Mouse (Mus musculus) thymus, postnatal 36 days (tissue): ENCODE measurements around the gene Mad1l1.
A peak's percentile ranks its signal among the peaks of the same experiment; 100 is the strongest.

Experiments used
- DNase-seq, 2 experiments: peaks; one replicate each; pipeline ENCODE4 v3.0.0; 2022; ENCODE audit warnings: mixed read lengths in 2 of 2

Gene Mad1l1

DNA sequence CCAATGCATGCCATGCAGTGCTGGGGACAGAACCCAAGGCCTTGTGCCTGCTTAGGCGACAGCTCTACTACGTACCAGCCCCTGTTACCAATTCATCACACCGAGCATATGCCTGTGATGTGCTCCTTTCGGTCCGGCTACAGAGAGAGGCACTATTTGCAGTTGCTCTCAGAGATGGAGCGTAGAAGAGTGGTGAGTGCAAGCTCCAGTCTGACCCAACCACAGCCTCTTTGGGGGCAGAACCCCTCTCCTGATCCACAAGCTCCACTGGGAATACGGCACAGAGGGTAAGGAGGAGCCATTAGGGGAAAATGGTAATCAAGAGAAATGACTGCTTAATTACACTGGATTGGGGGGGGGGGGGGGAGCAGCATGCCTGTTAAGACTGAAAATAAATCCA lies 193.4 kb downstream of the Mad1l1 start:
- DNase-seq = no peak

DNA sequence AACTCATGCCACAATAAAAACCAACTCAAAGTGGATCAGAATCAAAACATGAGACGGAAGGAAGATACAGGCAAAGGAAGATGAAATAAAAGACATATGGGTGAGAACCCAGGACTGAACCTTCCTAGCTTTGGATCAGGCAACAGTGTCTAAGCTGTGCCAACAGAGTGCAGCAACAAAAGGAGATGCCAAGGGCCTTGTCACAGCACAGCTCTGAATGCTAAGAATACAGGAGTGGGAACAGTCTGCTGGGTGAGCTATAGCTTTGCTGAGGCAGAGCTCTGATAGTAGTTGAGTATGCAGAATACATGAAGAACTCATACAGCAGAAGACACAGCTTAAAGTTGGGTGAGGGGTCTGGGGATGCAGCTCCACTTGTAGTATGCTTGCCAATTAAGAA lies 196.7 kb downstream of the Mad1l1 start:
- no peak for DNase-seq

DNA sequence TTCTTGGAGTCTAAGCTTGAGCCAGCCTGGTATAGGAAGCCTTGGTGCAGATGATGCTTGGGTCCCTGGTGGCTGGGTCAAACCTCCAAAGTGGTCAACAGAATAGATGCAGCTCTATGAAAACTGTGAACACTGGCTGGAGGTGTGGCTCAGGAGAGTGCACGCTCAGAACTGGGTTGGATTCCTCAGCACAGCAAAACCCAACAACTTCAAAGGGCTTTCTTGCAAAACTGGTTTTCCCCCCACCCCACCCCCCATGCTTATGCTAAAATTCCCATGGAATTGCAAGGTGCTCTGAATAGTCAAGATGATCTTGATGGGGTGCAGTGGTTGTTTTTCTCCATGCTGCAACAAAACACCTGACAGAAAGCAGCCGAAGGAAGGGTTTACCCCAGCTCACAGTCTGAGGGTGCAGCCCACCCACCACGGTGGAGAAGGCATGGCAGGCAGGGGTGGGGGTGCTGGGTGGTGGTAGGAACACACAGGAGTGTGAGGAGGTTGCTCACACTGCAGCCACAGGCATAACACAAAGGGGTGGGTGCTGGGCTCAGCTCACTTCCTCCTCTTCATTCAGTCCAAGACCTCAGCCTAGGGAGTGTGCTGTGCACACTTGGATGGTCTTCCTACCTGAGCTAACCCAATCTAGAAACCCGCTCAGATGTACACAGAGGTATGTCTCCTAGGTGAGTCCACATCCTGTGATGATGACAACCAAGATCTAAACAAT lies 197.5 kb downstream of the Mad1l1 start:
- no peak for DNase-seq

DNA sequence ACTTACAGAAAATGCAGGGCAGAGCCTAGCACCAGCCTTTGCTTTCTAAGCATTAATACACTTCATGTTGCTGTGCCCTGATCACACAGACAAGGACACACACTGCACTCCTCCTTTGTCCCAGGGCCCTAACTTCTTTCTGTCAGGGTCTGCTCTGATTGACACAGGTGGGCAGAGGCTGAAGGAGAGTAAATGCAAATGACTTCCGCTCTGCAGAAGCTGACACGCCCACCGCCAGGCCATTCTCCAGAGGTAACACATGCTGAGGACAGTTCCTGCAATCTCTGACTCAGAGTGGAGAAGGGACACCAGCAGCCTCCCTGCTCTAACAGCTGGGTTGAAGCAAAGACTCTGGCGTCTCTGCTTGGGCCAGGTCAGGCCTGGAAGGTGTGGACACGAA lies 198.2 kb downstream of the Mad1l1 start:
- DNase-seq = no peak

DNA sequence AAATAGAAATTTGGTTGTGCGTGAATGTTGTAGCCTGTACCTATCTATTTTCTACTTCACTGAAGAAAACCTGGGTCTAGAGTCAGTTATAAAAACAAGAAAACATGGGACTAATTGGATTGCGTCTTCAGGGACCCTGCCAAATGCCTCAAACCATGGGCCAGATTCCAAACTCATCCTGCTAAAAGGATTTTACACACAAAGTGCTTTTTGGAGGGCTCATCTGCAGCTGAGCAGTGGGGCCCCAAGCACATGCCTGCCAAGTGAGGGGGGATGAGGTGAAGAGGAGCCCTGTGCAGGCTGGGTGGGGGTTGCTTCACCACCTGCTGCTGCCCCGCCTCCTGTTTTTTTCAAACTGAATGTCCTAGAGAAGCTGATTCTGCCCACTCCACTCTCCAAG lies 199.4 kb downstream of the Mad1l1 start:
- peak in 1 of 2 experiments; percentile 37 for DNase-seq

DNA sequence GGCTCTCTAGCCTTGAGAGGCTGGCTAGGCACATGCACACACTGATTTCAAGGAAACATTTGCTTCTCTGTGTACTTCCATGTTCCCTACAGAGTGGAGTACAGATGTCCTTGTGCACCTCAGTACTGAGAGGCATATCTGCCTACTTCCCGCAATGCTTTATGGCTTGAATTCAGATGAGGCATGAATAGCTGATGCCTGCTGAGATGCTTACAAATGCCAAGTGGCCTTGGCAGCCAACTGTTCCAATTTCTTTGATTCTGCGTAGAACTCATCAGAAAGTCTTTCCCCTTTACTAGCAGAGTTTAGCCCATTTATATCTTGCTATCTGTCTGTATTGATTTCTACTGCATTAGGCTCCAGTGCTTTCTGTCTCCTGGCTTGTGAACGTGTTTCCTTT lies 202.4 kb downstream of the Mad1l1 start:
- DNase-seq = no peak

DNA sequence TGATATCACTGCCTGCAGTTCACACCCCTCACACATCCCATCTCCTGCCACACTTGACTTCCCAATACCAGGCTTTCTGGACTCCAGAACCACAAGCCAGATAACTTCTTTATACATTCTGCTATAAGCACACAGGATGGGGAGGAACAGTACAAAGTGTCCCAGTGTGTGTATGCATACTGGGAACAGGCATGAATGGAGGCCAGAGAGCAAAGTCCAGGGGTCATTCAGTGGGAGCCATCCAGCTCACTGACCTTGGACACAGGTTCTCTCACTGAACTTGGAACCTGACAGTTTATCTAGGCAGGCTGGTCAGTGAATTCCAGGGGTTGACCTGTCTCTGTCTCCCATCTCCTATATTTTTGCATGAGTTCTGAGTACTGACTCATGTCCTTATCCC lies 203.4 kb downstream of the Mad1l1 start:
- DNase-seq = no peak

DNA sequence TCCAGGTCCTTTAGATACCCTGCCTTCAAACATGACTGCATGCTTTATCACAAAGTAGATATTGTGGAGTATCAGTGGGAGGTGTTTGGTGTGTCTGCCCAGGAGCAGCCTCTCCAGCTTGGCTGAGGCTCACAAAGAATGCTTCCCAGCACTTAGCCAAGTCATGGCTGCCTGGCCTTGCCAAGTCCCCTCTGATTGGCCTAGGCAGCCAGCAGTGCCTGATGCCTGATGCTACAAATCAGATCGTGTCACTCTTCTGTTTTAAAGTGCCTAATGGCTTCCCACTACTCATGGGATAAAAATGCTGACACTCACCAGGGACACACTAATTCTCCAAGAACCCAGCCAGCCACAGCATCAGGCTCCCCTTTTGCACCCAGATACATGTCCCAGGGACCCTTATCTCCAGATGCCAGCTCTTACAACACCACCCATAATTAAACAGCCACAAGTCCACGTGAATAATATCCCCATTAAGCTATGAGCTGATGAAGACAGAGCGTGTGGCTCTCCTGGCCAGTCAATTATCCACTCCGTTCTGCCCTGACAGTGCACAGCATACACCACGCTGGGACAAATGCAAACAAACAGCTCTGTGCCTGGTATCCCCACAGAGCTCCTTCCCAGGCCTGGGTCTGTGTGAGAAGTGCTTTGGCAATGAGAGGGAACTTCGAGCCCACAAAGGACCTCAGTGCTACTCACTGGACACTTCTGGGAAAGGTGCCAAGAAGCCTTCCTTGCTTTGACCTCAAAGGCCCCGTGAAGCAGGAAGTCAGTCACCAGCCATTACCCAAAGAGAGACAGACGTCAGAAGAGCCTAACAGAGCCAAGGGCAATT lies 205.7 kb downstream of the Mad1l1 start:
- DNase-seq = no peak

DNA sequence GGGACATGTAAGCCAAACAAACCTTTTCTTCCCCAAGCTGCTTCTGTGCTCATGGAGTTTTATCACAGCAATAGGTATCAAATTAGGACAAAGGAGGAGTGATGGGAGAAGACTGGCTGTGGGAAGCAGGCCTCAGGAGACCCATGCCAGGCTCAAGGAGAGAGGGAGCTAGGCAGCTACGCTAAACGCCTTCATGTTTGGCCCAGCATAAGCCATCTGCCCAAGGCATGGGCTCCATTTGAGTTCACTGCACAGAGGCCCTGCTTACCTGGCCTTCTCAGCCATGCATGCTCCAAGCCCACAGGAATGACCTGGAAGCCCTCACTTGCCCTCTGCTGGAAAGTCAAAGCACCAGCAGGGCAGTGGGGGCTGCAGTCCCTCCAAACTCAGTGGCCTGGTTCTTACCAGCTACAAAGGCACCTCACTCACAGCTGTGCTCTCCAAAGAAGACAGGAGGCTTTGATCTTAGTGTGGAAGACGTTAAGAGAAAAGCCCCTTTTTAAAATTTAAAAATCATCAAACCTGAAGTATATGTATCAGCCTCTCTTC lies 206.8 kb downstream of the Mad1l1 start:
- peak; percentile 17 to 53 for DNase-seq

DNA sequence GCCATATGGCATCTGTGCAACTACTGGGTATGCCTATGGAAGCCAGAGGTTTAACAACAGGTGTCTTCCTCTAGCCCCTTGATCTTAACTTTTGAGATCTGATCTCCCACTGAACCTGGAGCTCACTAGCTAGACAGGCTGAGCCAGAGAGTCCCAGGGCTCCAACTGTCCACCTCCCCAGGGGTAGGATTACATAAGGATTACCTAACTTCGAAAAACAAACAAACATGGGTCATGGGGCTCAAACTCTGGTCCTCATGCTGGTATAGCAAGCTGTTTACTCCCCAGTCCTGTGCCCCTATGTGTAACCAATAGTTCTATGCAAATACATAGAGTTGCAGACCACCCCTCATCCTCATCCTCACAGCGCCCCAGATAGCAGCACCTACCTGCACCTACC lies 208.1 kb downstream of the Mad1l1 start:
- DNase-seq = no peak

DNA sequence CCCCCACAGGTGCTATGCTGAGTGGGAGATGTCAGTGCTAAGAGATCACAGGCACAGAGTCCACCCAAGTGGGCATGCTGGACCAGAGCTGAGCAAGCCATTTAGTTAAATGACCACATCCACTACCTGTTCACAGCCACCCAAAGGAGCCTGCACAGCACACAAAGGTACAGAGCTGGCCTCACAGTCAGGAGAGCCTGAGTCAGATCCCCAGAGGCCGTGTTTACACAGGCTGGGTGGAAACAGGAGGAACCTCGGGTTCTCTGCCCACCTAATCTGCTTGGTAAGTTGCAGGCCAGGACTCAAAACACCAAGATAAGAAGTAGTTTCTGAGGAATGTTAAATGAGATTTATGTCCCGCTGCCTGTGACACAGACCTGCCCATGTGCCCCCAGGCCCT lies 211.3 kb downstream of the Mad1l1 start:
- DNase-seq = no peak

DNA sequence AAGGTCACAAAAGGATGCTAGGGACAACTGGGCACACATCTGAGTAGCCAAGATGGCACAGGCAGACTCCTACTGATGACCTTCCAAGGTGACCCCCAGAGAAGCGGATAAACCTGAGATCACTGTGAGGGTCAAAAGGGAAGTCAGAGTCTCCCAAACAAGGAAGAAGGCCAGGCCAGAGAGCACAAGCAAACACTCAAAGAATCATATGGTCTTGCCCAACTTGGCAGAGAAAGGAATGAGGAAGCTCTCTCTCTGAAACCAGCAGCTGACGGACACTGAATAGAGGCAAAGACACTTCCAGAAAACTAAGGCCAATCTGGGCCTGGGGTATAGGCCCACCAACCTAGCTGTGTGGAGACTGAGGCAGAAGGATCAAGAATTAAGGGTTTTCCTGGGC lies 213.4 kb downstream of the Mad1l1 start:
- DNase-seq = no peak

DNA sequence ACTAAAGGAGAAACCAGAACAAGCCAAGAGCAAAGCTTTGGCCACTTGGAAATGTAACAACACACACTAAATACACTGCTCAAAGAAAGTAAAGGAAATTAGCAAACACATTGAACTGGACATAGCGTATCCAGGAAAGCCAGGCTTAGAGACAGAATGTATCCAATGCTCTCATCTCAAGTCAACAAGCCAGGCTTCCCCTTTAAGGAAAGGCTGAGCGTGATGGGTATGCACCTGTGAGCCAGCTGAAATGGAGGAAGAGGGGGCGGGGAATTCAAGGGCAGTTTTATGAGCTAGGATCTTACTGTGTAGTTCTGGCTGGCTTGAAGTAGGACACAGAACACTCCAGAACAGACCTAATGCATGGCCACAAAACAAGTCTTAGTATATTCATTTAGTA lies 215.3 kb downstream of the Mad1l1 start:
- DNase-seq = no peak

DNA sequence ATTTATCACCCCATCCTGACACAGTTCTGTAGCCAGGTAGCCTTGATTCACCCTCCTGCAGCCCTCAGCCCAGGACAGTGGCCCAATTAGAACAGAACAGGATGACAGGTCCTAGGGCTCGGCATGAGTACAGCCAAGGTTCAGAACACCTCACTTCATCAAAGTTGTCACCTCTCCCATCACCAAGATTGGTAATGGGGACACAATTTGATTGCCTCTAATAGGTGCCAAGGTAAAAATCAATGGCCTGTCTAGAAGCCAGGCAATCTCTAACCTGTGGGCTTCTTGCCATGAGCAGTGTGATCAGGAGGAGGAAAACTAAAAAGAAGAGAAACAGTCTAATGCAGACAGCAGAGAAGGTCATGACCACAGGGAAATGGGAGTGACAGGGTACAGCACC lies 216.5 kb downstream of the Mad1l1 start:
- no peak for DNase-seq

DNA sequence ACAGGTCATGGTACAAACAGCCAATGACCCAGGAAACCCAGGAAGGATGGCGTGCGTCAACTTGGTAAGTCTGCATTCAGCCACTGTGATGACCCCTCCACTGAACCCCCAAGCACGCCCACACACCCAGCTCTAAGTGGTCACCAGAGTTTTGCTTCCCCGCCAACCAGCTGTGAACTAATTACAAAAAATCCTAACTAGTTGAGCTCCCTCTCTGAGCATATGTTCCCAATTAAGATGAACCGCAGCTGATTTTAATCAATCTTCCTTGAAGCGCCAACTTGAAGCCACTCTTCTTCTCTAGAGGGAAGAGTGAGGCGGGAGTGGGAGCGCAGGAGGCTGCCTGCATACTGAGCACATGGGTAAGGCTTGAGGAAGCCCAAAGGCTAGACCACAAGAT lies 218.6 kb downstream of the Mad1l1 start:
- DNase-seq = no peak

DNA sequence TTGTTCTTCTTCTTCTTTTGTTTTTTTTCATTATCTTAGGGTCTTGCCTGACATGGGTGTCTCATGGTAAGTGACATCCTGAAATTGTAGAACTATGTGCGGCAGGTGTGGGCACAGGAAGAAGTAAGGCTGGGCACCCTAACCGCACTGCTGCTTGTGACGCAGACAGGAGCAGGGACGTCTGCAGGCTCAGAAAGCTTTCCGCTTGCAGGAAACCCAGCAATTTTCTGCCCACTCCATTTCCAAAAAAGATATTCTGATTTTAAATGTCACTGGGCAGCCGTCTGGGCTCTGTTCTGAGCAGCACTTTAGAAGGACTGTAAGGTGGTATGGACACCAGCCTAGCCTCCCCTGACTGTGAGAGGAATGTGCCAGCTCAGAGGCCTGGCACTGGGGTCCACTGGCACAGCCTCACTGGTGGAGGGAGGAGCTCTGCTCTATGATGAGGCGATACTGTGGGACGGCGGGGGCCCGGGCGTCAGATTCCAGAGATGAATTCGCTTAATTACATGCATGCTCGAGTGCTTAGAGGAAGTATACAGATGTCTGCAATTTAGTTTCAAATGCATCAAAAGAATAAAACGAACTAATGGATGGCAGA lies 219.8 kb downstream of the Mad1l1 start:
- no peak for DNase-seq

DNA sequence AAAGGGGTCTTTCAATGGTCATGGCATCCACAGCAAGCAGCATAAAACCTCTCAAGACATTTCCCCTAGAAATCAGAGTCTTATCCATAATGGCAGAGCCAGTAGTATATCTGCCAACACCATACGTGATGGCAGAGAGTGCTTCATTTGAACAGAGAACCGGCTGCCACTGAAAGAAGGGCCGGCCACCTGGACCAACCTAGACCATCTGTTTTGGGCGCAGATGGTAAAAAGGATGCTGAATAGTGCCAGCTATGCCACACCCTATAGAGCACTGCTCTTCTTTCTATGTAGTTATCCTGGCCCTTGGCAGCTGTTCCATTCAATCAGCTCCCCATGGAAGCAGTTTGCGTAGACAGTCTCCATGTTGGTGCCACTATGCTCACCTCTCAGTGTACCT lies 222.6 kb downstream of the Mad1l1 start:
- no peak for DNase-seq

DNA sequence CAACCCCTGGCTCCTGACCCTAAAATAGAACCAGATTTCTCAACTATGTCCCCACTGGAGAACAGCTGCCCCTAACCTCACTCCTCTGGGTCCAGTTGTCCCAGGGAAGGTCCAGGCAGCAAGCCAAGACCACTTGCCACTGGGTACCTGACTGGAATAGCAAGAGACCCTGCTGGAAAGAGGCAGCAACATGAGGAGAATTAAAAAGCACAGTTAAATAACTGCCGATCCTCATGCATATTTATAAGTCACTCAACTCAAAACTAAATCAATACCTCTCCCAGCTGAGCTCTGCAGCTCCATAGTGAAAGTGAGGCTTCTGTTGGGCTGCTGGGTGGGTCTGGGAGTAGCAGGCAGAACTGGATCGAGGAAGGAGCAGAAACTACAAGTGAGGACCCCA lies 226.1 kb downstream of the Mad1l1 start:
- no peak for DNase-seq

DNA sequence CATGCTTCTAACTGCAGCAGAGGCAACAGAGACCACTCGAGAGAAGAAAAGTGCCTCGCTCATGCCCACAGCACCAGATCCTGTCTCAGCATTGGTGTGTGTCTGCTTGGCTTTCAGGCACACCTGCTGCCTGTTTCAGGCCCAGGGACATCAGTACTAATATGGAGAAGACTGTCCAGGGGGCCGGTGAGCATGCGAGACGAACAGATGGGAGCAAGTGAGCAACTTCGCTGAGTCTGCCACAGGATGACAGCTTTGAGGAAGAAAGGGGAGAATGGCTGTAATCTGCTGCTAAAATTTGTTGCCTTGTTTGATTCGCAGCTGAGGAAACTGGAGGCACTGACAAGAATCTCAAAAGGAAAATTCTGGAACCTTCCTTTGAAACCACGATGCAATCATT lies 227.9 kb downstream of the Mad1l1 start:
- DNase-seq = no peak

DNA sequence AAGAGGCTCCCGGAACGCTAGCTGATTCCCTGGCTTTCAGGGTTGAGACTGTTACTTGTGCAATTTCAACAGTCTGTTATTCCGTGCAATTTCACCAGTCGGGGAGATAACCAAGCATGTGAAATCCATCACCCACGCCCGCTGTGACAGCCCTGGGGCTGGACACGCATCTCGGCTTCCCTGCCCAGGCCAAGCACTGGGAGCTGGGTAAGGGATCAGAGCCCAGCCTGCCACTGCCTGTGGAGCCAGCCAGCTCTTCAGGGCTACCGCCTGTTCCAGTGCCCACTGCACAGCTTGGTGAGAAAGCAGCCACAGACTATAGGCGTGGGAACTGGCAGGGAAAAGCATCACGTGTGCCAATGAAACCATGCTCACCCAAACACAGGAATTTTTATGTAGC lies 229.8 kb downstream of the Mad1l1 start:
- no peak for DNase-seq

DNA sequence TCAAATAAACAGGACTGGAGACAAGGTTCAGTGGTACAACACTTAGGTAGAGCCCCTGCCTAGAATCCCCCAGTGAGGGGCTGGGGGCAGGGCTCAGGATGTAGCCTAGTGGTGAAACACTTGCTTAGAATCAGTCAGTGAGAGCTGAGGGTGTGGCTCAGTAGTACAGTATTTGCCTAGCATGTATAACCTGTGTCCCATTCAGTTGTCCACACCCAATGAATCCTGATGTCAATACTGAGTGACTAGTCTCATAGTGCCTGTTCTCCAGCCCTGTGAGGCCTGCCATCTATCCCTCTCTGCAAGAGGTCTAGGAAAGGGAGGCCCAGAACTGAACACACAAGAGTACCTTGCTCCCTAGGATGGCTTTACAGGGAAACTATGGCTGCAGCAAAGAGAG lies 232.1 kb downstream of the Mad1l1 start:
- DNase-seq = no peak

DNA sequence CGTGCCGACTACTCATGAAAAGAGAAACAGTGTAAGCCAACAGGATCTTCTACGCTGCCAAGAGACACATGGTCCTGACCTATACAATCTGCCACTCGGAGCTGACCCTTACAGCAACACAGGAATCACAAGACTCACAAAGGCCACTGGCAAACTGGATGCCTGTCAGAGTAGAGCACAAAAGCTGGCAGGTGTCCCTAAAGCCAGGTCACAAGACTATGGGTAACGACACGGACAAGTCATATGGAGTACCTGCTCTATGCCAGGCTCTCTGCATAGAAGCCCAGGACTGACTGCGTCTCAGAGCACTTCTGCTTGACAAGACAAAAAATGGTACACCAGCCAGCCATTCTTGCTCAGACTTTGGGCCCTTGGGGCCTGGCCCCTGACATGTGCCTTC lies 234.1 kb downstream of the Mad1l1 start:
- no peak for DNase-seq

DNA sequence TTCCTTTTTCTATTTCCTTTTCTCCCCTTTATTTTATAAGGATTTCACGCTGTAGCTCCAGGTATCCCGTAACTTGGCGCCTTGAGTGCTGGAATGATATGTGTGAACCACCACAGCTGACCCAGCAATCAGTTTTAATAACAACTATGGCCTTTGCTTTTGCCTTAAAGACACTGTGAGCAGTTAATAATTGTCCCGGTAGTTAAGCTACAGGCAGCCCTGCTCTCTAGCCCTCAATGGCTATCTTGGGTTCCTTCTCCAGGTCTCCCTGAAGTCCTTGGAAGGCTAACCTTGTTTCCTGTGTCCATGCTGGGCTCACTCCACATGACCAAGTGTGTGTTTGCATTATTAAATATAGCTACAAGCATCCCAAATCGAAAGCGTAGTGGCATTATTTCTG lies 237.0 kb downstream of the Mad1l1 start:
- DNase-seq = no peak

DNA sequence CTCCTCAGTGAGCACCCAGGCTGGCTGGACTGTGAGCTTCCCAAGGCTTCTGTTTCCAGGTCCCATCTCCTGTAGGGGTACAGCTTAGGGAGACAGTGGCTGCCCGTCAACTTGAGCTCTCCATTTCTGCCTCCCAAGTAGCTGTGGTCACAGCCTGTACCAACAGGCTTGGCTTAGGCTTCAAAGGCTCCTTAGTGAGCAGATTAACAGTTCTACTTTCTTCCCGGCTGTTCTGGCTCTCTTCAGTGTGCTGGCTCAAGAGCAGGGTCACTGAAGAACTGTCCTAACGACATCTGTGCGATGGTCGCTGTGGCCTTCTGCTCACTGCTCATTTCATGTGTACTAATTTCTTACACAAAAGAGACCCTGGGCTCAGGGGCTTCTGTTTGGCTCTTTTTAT lies 237.4 kb downstream of the Mad1l1 start:
- DNase-seq = no peak
